Mouse (Mus musculus) limb, embryonic 11.5 days (tissue): ENCODE measurements around the gene Kcnb1. TPM values are rescaled to one million over a fixed set of nuclear protein-coding genes. Genes with fewer than 3 reads are reported as not detected.
A peak's percentile ranks its signal among the peaks of the same experiment; 100 is the strongest.

ENCODE experiments used
- ATAC-seq: fragments of 200-750 bp; cut with Nextera tagmentation; 2 replicates; pipeline ENCODE4 v1.8.0; 2017; ENCODE audit warnings: low read depth; ENCODE audit not compliant: insufficient number of reproducible peaks, low FRiP score, low TSS enrichment
- DNase-seq: peaks from one replicate; pipeline ENCODE4 v3.0.0-alpha.2; 2015; ENCODE audit warnings: low spot score
- H3K27ac ChIP-seq: fragments of 300-500 bp; sonication (generic); replicated peaks from 2 replicates; pipeline ENCODE4 v1.5.1; 2014; ENCODE audit warnings: low read depth, mild to moderate bottlenecking, low read length
- H3K27me3 ChIP-seq: fragments of 300-500 bp; sonication (generic); 2 replicates; pipeline ENCODE4 v1.6.1; 2014; ENCODE audit warnings: mild to moderate bottlenecking, low read length, mixed read lengths; ENCODE audit not compliant: control insufficient read depth, insufficient read depth
- H3K36me3 ChIP-seq: fragments of 300-500 bp; sonication (generic); 2 replicates; pipeline ENCODE4 v1.6.1; 2014; ENCODE audit warnings: mild to moderate bottlenecking, low read length, moderate library complexity, mixed read lengths; ENCODE audit not compliant: control insufficient read depth, insufficient read depth
- H3K4me1 ChIP-seq: fragments of 300-500 bp; sonication (generic); 2 replicates; pipeline ENCODE4 v1.6.1; 2014; ENCODE audit warnings: low read length, mixed read lengths; ENCODE audit not compliant: control insufficient read depth, insufficient read depth
- H3K4me2 ChIP-seq: fragments of 300-500 bp; sonication (generic); 2 replicates; pipeline ENCODE4 v1.6.1; 2014; ENCODE audit warnings: low read depth, mild to moderate bottlenecking, moderate library complexity; ENCODE audit not compliant: severe bottlenecking
- H3K4me3 ChIP-seq: fragments of 300-500 bp; sonication (generic); 2 replicates; pipeline ENCODE4 v1.5.1; 2014; ENCODE audit warnings: low read depth, low read length
- H3K9ac ChIP-seq: fragments of 300-500 bp; sonication (generic); 2 replicates; pipeline ENCODE4 v1.6.1; 2014; ENCODE audit warnings: mild to moderate bottlenecking, low read length
- H3K9me3 ChIP-seq: fragments of 300-500 bp; sonication (generic); 2 replicates; pipeline ENCODE4 v1.6.1; 2016; ENCODE audit warnings: low read length; ENCODE audit not compliant: control insufficient read depth
- WGBS: fragments of 180-500 bp; shearing (Covaris S2); extraction: QIAGEN DNeasy Blood & Tissue Kit; methylation state at CpG from one replicate; pipeline ENCODE4 v1.1.7; 2014; 5-methylcytosine and 5-hydroxymethylcytosine counted together
- polyA plus RNA-seq: library from polyadenylated mRNA; unstranded; fragments of >200 nt; fragmentation: Nextera tagmentation; extraction: Ambion mirVana; gene quantifications from 2 replicates; pipeline ENCODE4 v1.2.1, GENCODE M21; 2014

Kcnb1 gene
- polyA plus RNA-seq, 1 experiment from 2014 or later: 0.29 TPM

DNA sequence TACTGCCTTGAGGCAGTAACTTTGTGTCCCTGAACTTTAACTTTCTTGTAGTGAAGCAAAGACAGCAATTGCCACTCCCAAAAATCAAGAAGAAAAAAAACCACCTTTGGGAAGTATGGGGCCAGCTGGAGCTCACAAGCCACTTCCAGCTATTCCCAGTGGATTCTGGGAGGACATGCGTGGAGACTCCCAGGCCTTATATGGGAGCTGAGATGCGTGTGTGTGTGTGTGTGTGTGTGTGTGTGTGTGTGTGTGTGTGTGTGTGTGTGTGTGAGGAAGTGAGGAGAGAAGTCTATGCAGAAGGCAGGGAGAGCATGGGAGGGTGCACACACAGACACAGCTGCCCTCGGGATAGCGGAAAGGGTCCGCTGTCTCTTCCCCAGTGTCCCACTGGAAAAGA lies 62.6 kb downstream of the Kcnb1 start:
- Histone ChIP-seq H3K4me3 (no peak overlapping the region), H3K27ac (no peak overlapping the region), H3K27me3 (no peaks in the 10 kb centered on the region), H3K4me2 (no peak overlapping the region), H3K9ac (no peak overlapping the region), H3K4me1 (peaks cover 15% of the 10 kb centered on the region), H3K9me3 (no peaks in the 10 kb centered on the region), H3K36me3 (no peaks in the 10 kb centered on the region)
- DNase-seq (no peak), ATAC-seq (no peak)
- 91% methylated on average over 5 of the region's 5 CpGs for WGBS

- no peak overlapping the region for H3K4me2 ChIP-seq
- no peaks in the 10 kb centered on the region for H3K27me3 ChIP-seq
- H3K9me3 ChIP-seq: no peaks in the 10 kb centered on the region
- no peak overlapping the region for H3K9ac ChIP-seq
- no peak overlapping the region for H3K27ac ChIP-seq
- DNase-seq (no peak), ATAC-seq (no peak)
- 72% methylated on average over 4 of the region's 4 CpGs for WGBS
- H3K4me3 ChIP-seq: no peak overlapping the region
- H3K36me3 ChIP-seq: no peaks in the 10 kb centered on the region
- H3K4me1 ChIP-seq: peaks cover 14% of the 10 kb centered on the region
These were observed 64.2 kb downstream of the Kcnb1 start for GRCm38 (mm10) chr2:167125781-167126180.

DNA sequence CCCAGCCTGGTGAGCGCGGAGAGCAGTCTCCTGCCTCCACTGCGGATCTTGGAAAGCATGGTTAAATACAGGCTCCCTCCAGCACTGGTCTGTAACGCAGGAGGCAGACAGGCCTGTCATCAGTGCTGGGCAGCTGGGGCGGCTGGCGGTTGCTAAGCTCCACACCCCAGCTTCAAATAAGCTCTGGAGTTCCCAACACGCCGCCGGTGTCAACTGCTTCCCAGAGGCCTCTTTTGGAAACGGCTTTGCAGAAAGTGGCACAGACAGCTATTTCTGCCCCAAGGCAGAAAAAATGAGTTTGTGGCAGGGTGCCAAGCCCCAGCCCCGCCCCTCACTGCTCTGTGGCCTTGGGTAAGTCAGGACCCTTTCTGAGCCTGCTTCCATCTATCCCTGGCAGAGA lies 66.0 kb downstream of the Kcnb1 start:
- Histone ChIP-seq H3K4me2 (no peak overlapping the region), H3K27me3 (no peaks in the 10 kb centered on the region), H3K9ac (no peak overlapping the region), H3K4me1 (peaks cover under 1% of the 10 kb centered on the region), H3K36me3 (no peaks in the 10 kb centered on the region), H3K27ac (no peak overlapping the region), H3K9me3 (no peaks in the 10 kb centered on the region), H3K4me3 (no peak overlapping the region)
- ATAC-seq (no peak), DNase-seq (no peak)
- 54% methylated on average over 11 of the region's 11 CpGs for WGBS

DNA sequence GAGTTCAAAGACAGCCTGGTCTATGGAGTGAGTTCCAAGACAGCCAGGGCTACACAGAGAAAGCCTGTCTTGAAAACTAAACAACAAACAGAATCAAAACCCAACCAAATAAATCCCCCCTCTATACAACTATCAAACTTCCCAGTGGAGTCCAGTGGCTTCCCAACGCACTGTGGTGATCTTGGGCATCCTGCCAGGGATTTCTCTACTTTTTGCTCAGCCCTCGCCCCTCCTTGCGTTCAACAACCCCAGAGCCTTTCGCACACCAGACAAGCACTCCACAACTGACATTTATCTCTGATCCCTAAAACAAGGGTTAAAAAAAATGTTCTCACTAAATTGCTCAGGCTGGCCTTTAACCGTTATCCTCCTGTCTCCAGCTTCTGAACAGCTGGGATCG lies 67.2 kb downstream of the Kcnb1 start:
- Histone ChIP-seq H3K27me3 (no peaks in the 10 kb centered on the region), H3K9me3 (no peaks in the 10 kb centered on the region), H3K36me3 (no peaks in the 10 kb centered on the region), H3K4me2 (no peak overlapping the region), H3K4me3 (no peak overlapping the region), H3K9ac (no peak overlapping the region), H3K27ac (no peak overlapping the region), H3K4me1 (no peaks in the 10 kb centered on the region)
- ATAC-seq: no peak
- 94% methylated on average over 6 of the region's 6 CpGs for WGBS
- no peak for DNase-seq

DNA sequence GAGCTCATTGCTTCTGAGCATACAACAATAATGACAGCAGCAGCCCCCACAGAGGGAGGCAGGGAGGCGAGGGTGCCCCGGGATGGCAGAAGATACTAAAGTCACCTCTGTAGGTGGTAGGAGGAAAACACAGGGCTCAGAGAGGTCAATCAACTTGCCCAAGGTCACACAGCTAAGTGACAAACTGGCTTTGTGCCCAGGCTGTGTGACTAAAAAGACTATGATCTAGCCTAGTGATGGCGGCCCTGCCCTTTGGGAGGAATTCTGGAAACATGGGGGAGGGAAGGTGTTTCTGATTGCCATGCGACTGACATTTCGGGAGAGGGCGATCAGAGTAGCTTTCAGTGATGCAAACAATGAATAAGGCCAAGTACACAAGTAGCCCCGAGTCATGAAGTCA lies 68.0 kb downstream of the Kcnb1 start:
- DNase-seq (no peak), ATAC-seq (no peak)
- H3K27ac ChIP-seq: no peak overlapping the region
- H3K9me3 ChIP-seq: no peaks in the 10 kb centered on the region
- no peak overlapping the region for H3K9ac ChIP-seq
- H3K4me3 ChIP-seq: no peak overlapping the region
- H3K27me3 ChIP-seq: no peaks in the 10 kb centered on the region
- H3K36me3 ChIP-seq: no peaks in the 10 kb centered on the region
- H3K4me2 ChIP-seq: no peak overlapping the region
- WGBS: 93% methylated on average over 7 of the region's 7 CpGs
- H3K4me1 ChIP-seq: no peaks in the 10 kb centered on the region

DNA sequence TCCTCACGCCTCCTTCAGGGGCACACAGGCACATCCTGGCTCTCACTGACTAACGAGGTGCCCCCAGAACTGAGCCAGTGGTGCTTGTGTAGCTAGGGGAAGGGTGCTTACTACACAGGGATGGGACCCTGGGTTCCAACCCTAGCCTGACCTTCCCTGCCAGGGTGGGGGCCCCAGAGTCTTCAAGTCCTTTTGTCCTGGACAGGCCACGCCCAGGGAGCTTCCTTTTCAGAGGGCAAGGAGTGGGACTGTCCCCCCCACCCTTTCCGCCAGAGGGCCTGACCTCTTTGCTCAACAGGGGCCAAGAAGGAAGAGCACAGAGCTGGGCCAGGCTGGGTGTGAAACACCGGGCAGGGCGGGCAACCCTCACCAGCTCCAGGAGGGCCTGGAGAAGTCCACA lies 68.7 kb downstream of the Kcnb1 start:
- Histone ChIP-seq H3K36me3 (no peaks in the 10 kb centered on the region), H3K4me2 (no peak overlapping the region), H3K4me3 (no peak overlapping the region), H3K27ac (no peak overlapping the region), H3K9ac (no peak overlapping the region), H3K27me3 (no peaks in the 10 kb centered on the region), H3K4me1 (no peaks in the 10 kb centered on the region), H3K9me3 (no peaks in the 10 kb centered on the region)
- ATAC-seq: no peak
- DNase-seq: no peak
- WGBS: 83% methylated on average over 6 of the region's 6 CpGs

DNA sequence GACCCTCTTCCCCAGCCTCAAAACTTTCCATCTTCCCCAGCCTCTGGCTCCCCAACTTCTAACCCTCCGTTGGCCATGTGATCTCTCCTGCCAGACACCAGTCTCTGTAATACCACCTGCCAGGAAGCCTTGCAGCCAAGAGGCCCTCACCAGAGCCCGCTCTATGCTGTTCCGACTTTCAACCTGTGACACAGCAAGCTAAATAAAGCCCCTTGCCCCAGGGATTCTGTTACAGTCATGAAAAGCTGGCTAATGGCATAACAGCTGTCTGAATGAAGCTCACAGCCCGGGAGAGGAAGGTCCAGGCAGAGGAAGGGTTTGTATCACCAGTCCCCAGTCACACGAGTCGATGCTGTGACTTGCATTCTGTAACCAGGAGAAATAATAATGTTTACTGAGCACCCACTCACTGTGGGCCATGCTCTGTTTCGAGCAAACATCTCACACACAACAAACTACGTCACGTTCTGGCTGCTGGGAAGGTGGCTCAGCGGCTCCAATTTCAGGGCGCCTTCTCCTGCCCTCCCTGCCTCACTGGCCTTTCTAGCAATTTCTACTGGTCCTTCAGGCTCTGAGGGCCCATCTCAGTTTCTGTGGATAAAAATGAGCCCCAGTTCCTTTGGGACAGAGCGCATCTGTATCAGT lies 69.6 kb downstream of the Kcnb1 start:
- Histone ChIP-seq H3K9me3 (no peaks in the 10 kb centered on the region), H3K27me3 (no peaks in the 10 kb centered on the region), H3K36me3 (no peaks in the 10 kb centered on the region), H3K4me2 (no peak overlapping the region), H3K4me1 (no peaks in the 10 kb centered on the region), H3K4me3 (no peak overlapping the region), H3K9ac (no peak overlapping the region), H3K27ac (no peak overlapping the region)
- 80% methylated on average over 12 of the region's 12 CpGs for WGBS
- ATAC-seq (no peak), DNase-seq (no peak)

- no peak for ATAC-seq
- no peaks in the 10 kb centered on the region for H3K4me1 ChIP-seq
These were observed 71.9 kb downstream of the Kcnb1 start for GRCm38 (mm10) chr2:167118046-167118445.

GRCm38 (mm10) chr2:167112737-167113136 lies 77.2 kb downstream of the Kcnb1 start:
- DNase-seq: peak; percentile 98
- Histone ChIP-seq H3K9me3 (no peaks in the 10 kb centered on the region), H3K27me3 (no peaks in the 10 kb centered on the region), H3K27ac (no peak overlapping the region), H3K9ac (no peak overlapping the region), H3K4me3 (no peak overlapping the region), H3K4me1 (no peaks in the 10 kb centered on the region), H3K4me2 (no peak overlapping the region), H3K36me3 (no peaks in the 10 kb centered on the region)
- peak; percentile 71; the same call in 1 of the 2 replicates for ATAC-seq
- WGBS: 45% methylated on average over 6 of the region's 6 CpGs

More at GRCm38 (mm10) chr2:167118046-167118445, 71.9 kb downstream of the Kcnb1 start:
- DNase-seq: no peak
- H3K4me3 ChIP-seq: no peak overlapping the region
- no peak overlapping the region for H3K27ac ChIP-seq
- H3K36me3 ChIP-seq: no peaks in the 10 kb centered on the region
- H3K9me3 ChIP-seq: no peaks in the 10 kb centered on the region
- WGBS: 67% methylated on average over 10 of the region's 10 CpGs
- no peak overlapping the region for H3K4me2 ChIP-seq
- no peaks in the 10 kb centered on the region for H3K27me3 ChIP-seq
- H3K9ac ChIP-seq: no peak overlapping the region
